Mouse (Mus musculus): ENCODE measurements around the gene Crip1.
A peak's percentile ranks its signal among the peaks of the same experiment; 100 is the strongest.

The Crip1 gene

DNA sequence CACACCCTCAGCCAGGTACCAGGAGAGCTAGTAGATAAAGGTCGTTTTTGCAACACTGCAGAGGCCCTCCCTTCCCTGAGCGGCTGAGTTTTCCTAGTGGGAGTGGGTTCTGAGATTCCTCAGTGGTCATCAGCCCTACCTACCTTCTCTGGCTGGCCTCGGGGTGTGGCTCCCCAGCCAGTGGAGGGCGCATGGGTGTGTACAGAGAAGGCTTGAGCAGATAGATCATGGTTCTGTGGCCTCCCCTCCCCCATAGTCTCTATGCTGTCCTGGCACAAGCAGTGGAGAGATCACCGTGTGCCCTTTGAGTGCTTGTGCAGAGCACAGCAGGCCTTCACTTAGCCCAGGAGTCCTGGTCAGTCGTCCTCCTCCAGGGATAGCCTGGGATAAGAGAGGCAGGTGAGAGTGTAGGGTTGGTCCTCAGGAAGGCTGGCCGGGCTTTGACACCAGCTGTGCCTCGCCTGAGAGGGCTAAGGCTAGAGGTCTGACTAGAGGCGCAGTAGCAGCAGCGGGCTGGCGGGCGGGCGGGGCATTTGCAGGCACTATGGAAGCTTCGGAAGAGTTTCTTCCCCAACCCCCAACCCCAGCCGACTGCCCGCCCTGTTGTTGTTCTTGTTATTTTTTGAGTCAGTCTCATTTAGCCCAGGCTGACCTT, 2.4 kb downstream of the Crip1 start:
- DNase-seq = no peak

DNA sequence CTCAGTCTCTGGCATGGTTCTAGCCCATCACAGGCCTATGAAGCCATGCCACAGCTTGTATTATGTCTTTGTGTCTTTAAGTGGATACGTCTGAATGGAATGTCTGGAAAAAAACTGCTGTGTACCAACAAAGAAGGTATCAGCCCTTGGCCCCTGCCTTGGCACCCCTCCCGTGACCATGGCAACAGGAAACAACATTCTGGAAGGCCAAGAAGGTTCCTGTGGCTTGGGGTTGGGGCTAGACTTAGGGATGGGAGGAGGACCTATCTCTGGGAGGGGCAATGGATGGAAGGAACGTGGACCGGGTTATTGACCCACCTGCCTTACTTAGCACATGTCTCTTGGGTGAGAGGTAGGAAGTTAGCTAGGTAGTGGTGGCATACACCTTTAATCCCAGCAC, 3.2 kb downstream of the Crip1 start:
- no peak for DNase-seq

DNA sequence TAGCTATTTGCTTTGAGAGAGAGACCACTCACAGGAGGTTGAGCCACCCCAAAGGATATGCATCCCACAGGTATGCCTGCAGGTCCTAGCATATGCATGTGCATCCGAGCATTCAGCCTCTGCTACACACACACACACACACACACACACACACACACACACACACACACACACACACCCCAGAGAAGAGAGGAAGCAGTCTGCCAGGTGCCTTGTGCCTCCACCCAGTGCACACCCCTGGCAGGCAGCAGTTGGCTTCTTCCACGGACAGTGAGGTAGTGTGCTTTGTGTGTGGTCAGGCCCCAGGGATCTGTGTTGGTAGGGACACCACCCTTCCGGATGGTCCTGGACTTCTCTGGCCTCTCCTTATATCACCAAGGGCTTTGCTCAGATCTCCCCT, 3.8 kb downstream of the Crip1 start:
- DNase-seq = no peak

DNA sequence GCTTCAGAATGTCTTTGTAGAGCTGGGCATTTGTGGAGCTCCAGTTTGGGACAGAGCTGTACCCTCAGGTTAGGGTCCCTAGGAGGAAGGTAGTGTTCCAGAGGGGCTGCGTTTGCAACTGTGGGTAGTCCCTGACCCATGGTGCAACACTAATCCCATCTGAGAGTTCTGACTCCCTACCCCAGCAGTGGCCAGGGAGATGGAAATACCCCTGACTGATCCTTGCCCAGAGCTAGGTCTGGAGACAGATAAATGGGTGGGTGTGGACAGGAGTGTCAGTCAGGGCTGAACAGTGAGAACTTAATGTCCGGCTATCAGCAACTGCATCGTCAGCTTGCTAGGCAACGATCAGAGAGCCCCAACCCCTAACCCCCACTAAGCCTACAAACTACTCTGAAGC, 4.5 kb downstream of the Crip1 start:
- DNase-seq = no peak

DNA sequence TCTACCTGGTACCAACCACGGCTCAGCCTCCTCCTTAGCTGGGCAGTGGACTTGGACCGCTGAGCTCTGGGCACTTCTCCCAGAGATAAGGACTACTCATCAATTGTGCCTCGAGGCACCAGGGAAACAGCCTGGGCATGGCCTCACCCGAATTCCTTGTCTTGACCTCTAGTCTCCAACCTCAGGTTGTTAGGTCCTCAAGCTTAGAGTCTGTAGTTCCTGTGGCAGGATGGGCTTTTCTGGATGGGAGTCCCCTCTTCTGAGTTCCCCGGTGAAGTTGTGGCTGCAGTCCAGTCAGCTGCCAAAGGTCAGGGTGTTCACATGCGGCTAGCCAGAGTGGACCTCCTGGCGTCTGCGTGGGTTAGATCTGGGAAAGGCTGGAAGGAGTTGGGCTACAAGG, 4.9 kb downstream of the Crip1 start:
- DNase-seq = no peak

DNA sequence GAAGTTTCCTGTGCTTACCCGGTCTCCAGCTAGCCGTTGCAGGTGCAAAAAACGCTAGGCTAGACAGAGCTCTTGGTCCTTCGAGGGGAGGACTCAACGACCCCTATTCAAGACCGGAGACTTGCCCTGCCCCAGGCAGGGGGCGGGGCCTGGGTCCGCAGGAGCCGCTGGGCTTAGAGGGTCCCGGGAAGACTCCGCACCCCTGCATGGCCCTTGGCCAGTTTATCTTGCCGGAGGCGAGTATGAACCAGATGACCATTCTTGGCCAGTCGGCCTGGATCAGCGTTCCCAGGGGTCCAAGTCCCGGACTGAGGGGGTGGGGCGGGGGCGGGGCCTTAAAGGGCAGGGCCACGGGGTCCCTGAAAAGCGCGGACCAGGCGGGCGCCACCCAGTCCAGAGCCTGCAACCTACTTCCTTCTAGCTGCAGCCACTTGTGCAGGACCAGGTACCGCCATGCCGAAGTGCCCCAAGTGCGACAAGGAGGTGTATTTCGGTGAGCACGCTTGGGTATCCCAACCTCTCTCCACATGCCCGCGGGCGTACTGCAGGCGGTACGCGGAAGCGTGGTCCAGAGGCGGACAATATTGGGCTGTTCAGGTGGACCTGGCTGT, 5.7 kb downstream of the Crip1 start:
- DNase-seq = peak; percentile 65 to 68

DNA sequence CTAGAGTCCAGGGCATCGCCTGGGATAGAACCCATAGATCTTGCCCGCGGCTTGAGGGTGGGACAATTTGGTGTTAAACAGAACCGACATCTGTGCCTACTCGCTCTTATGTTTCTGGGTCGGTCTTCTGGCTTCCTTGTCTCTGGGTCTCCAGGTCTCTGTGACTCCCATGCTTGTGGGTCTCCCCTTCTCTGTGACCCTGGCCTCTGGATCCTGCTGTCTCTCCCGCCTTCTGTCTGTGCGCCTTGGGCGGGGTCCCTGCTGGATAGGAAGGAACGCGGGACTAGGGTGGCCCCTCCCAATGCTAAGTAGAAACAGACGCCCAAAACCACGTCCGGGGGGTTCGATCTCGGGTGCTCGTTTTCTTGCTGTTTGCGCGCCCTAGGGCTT, 6.2 kb downstream of the Crip1 start:
- DNase-seq = peak; percentile 68 to 79

DNA sequence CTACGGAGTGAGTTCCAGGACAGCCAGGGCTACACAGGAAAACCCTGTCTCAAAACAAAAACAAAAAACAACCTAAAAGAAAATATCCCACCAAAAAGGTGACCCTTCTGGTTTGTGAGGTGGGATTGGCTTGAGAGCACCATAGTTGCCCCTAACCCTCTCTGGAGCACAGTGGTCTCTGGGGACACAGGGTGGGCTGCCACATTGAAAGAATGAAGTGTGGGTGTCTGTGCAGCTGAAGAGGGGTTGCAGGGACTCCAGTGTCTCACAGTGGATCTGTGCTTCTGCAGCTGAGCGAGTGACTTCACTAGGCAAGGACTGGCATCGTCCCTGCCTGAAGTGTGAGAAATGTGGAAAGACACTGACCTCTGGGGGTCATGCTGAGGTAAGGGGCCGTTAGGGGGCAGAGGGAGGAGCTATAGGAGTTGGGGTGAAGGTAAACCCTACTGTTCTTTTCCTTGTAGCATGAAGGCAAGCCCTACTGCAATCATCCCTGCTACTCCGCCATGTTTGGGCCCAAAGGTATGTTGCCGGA, 6.9 kb downstream of the Crip1 start:
- no peak for DNase-seq

DNA sequence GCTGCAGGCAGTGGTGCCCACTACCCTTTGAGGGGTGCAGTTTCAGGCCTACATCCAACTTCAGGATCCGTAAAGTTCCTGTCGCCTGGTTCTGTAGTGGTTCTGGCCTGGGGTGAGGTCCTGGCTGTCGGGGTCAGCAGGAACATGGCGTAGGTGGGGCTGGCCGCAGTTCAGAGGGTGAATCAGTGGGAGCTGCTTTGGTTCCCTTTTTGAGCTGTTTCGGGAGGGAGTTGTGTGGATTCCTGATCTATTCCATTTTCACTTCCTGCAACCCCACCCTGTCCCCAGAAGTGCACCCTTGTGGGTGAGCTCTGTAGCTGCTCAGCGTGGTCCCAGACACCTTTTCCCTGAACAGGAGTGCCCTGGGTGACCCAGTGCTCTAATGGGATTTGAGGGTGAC, 7.9 kb downstream of the Crip1 start:
- no peak for DNase-seq

DNA sequence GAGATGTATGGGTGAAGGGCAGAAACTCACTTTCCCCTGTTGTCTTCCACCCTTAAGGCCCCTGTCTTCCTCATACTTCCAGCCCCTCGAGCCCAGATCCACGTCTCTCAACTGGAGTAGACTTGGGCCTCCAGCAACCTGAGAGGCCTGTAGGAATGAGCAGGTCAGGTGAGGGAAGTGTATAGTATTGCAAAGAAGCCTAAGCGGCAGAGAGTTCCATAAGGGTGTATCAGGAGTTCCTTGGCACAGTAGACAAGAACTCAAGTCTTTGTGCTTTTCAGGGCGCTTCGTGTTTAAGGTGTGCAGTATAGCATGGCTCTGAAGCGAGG, 8.6 kb downstream of the Crip1 start:
- DNase-seq = no peak

DNA sequence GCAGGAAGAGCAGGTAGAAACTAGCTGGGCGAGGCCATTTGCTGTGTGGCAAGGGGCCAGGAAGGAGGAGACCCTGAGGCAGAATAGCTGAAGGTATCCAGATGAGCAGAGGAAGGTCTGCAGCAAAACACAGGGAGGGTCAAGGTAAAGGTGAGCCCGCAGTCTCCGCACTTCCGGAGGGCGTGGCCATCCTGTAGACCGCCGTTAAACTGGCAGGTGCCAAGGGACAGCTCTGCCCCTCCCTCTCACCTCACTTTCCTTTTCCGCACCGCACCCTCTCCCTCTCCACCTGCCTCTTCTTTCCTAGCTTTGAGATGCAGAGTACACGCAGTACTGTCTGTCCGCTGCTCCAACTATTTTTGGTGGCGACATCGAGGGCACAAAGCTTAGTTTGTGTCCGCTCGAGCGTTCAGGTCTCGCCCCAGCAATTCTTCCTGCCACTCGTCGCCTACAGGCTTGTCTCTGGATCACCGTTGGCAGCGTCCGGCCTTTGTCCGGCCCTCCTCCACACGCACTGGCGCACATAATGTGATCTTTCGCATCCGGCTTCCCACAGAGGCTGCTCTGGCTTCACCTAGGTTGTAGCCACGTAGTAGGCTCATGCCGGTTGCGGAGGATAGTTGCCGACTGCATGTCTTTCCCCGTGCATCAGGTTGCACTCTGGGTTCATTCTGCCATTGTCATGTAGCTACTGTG, 9.1 kb downstream of the Crip1 start:
- DNase-seq = peak; percentile 68 to 79

DNA sequence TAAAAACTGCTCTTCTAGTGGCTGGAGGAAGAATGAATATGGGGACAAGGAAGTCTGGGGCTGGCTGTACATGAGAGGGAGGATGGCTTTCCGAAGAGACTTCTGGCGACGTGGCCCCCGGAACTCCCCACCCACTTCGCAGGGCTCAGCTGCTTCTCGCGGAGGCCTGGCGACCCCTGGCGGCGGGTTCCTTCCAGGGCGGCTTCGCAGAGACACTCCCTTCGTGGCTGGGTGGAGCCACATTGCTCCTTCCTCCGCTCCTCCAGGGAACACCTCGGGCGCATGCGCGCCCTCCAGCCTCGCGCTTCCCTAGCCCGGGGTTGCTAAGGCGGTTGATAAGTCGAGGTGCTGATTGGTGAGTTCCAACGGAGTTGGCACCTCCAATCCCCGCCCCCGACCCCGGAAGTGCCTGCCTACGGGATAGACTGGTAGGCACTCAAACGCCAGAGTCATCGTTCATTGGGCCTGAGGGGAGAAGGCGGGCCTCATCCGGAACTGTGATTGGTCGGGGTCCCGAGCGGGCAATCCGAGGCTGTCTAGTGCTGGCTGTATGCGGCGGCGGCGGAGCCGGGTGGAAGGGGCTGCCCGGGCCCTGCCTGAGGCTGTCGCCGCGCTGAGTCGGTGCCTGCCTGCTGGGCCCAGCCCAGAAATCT, 9.9 kb downstream of the Crip1 start, which contains the start of gene Tedc1:
Gene Tedc1 (plus strand): TSS at position 535 of the 653 bp plus-strand sequence.
- peak; percentile 100 for DNase-seq

DNA sequence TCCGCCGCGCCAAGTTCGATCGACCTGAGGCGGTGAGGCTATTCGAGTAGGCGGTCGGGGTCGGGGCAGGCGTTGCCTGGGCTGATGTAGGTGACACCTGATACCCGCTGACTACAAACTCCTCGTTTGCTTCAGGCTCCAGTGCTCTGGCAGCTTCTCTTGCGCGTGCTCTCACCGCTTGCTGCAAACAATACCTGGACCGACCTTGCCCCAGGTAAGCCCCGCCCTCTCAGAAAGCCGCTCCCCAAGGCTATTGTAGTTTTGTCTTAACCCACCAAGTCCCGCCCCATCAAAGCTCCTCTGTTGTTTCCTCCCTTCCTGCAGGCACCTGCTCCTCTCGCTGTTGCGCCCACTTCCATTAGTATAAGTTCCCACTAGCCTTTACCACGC, 10.4 kb downstream of the Crip1 start:
- peak in 1 of 2 experiments; percentile 76 for DNase-seq

DNA sequence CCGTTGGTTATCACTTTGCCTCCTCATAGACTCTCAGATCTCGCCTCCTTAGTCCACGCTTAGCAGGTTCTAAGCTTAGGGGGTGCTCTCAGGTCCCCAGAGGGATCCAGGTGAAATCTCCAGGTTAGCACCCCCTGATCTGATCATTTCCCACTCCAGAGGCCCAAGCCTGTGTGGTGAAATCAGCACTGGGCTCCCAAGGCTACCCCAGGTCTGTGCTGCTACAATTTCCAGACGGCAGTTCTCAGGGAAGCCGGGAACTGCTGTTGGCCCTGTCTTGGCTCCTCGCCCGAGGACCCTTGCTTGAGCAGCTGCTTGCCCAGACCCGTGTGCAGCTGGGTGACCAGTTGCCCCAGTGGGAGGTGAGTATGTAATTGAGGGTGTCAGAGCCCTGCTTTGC, 10.9 kb downstream of the Crip1 start:
- no peak for DNase-seq

DNA sequence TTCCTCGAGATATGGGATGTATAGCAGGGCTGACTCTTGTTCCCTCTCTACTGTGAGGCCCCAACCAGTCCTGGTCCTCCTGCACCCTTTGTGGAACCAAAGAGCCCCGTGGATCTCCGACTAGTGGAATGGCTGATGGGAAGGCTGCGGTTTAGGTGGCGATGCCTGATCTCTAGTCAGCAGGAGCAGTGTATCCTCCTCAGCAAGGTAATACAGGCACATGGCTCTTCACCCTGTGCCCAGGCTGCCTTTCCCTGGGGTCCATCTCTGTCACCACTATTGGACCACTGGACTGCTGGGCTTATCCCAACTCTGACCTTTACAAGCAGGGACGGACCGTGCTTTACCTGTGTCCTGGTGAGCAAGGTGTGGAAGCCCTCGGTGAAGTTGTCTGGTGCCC, 11.4 kb downstream of the Crip1 start:
- DNase-seq = no peak

DNA sequence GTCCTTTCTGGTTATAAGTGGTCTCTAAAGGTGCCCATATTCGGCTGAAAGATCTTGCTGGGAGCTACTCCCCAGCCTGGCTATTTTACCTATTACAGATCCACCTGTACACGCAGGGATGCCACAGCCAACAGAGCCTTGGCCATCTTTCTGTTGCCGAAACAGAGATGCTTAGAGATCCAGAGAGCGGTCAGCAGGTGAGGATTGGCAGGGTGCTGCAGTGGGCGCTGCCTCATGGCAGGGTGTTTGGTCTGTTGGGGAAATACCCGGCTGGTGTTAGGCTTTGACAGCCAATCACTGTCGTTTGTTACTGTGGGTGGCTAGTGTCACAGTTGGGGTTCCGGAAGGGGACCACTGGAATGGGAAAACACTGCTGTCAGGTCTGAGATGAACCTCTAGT, 11.9 kb downstream of the Crip1 start:
- DNase-seq = no peak

DNA sequence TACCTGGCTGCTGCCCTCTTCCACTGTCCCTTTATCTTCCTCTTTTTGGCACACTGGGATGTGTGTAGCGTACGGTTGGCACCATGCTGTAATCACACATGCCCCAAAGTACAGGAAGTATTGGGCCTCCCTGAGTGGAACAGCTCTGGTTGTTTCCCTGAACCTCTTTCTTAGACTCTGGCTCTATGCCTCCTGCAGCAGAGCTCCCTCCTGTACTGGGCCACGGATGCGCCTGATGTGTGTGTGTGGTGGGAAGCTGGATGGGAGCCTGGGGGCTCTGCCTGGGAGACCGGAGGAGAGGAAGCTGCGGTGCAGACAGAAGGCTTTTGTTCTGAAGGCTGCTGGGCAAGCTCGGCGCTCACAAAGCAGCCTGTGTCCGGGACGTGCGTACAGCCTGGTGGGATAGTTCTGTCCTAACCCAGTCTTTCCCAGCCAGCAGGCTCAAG, 17.5 kb downstream of the Crip1 start:
- DNase-seq = no peak

DNA sequence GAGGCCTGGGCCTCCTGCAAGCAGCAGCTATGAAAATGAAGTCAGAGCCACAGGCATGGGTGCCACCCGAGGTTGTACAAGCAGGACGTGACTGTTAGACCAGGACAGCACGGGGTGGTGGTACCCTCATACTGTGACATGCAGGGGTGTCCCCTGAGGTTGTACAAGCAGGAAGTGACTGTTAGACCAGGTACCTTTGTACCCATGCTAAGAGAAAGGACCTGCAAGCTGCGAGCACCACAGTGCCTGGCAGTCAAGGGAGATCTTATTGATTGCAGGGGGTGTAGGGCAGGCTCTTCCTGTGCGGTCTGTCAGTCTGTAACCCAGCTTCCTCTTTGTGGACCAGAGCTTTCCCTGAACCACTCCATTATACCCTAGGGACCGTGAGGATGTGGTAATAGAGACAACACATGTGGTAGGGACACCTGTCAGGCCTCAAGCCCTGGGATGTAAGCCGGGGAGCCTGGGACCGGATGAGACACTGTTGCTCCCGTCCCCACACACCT, 22.0 kb downstream of the Crip1 start:
- peak in 1 of 2 experiments; percentile 69 for DNase-seq

DNA sequence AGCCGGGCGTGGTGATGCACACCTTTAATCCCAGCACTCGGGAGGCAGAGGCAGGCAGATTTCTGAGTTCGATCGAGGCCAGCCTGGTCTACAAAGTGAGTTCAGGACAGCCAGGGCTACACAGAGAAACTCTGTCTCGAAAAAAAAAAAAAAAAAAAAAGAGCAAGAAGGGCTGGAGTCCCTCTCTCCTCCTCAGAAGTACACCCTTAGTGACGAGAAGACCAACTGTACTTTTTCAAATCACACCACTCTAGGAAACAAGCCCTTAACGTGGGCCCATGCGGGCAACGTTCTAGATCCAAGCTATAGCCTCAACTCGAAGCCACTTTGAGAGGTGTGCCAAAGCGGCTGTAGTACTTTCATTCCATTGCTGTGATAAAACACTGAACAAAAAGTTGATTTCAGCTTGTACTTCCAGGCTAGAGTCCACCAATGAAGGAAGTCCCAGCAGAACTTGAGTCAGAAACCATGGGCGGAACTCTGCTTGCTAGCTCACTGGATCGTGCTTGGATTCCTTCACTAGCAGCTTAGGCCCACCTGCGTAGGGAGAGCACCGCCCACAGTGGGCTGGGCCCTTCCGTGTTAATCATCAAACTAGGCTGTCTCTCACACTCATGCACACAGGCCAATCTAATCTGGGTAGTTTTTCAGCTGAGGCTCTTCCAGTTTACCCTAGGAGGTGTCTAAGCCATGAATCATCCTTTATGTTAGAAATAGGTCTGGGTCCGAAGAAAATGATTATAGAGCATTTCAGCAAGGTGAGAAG, 31.0 kb downstream of the Crip1 start:
- no peak for DNase-seq

DNA sequence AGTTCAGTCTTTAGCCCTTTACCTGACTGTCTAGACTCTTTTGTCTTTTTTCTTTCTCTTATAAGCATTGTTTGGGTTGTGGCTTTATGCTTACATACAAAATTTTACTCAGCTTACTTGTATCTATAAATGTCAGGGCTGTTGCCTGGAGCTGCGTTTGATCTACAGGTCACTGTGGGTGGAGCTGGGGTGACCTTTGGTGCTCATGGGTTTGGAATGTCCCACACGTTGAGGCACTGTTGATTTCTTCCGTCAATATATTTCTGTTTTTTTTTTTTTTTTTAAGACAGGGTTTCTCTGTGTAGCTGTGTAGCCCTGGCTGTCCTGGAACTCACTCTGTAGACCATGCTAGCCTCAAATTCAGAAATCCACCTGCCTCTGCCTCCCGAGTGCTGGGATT, 34.9 kb downstream of the Crip1 start:
- no peak for DNase-seq

DNA sequence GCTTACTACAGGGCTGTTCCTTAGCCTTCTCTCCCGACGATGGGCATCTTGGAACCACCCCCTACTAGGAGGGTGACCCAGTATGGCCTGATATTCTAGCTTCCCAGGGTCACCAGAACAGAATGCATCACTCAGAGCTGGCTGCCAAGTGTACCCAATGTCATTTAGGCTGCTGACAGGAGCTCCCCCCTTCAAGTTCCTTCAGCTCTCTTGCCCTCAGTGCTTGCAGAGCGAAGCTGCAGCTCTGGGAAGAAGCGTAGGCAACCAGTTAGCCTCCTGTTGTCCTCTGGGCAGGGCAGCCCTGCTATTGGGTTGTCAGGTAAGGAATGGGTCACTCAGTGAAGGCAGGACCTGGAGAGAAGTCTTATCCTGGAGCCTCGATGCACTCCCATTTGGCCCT, 38.8 kb downstream of the Crip1 start:
- no peak for DNase-seq

DNA sequence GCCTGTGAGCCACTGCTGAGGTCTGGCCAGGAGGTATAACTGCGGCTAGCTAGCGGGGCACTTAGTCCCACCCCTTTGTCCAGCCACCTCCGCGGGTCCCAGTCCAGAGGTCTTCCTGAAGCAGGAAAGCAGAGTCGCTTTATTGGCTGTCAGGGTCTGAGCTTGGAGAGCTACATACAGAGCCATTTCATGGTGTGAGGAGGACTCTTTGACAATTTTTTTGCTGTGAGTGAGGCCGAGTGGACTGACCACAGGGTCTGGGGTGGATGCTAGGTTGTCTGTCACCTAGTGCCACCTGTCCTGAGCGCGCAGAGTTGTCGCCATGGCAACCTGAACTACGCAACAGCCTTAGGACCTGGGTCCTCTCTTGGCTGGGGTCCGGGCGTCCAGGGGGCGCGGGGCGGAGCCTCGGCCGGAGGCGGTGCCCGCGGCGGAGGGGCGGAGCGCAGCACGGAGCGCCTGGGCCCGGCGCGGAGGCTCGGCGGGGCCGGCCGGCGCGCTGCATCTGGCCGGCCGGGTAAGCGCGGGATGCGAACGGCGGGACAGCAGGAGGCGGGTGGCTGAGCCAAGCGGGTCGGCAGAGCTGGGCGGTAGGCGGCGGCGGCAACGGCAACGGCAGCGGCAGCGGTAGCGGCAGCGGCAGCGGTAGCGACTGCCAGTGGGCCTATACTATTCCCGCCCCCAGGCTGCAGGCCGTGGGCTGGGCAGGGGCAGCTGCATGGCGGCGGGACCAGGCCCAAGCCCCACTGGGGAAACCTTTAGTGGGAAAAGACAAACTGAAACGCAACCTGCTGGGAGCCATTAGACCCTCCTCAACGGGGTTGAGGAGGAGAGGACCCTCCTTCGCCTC, 39.6 kb downstream of the Crip1 start, which contains the start of gene Tmem121:
Gene Tmem121 (plus strand): TSS at position 489 of the 850 bp plus-strand sequence.
- peak; percentile 39 to 52 for DNase-seq
